Mouse (Mus musculus) regulatory T cell (primary cell): ENCODE data around the gene Slc17a5.

Source experiments
- in situ Hi-C: fragments of 300-600 bp; cut with MboI, MseI; formaldehyde crosslinking; loops from one replicate; pipeline ENCODE4 v1.15.1; 2025; ENCODE audit warnings: high pct_unique_total_duplicates

Gene Slc17a5

DNA sequence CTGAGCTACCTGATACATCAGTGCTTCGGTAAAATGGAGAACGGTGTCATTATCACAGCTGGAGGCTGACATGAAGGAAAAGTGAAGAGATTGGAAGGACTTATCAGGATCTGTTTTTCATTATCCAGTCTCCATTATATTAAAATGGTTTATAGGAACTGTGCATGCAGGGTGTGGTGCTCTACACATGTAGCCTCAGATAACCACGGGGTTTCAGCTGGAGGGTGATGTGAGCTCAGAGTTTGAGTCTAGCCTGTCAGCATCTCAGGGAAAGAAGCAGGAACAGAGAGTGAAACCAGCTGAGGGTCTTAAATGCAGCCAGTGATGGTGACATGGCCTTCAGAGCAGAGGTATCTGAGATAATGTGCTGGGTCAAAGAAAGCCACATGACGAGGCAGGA is 28.4 kb downstream of the Slc17a5 start:
- in situ Hi-C loops: no loop called here

DNA sequence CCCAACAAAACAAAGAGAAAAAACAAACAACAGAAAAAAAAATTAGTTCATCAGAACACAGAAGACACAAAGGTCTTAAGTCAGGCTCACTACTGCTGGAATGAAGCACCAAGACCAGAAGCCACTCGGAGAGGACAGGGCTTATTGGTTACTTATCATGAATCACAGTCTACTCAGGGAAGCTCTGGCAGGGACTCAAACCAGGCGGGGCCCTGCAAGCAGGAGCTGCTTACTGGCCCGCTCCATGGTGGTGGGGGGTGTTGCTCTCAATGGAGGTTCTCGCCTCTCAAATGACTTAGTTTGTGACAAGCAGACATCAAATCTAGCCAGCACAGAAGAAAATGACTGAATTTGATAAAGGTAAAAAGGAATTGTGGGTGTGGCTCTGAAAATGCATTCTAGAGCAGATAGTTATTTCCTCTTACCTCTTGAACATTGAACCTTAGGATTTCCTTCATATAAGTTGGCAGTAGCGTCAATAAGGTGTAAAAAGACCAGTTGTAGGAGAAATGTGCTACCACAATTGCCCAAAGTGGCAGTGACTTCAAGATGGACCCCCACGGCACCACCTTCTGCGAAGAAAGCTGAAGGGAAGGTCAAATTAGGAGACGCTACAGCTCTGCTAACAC is 29.1 kb downstream of the Slc17a5 start:
- in situ Hi-C loops: no loop called here

DNA sequence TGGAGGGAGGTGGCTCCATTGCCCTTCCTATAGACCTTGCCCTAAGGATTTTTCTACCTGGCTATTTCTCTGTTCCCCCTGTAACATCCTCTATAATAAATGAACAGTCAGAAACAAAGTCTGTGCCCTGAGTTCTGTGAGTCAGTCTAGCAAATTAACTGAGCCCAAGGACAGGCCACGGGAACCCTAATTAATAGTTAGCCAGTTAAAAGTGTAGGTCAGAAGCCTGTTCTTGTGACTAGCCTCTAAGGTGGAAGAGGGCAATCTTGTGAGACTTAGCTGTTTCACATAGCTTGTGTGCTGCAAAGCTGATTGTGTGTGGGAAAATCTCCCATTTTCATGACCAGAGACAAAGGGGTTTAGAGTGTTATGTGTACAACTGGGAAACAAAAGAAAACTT is 30.8 kb downstream of the Slc17a5 start:
- in situ Hi-C loops: no loop called here

DNA sequence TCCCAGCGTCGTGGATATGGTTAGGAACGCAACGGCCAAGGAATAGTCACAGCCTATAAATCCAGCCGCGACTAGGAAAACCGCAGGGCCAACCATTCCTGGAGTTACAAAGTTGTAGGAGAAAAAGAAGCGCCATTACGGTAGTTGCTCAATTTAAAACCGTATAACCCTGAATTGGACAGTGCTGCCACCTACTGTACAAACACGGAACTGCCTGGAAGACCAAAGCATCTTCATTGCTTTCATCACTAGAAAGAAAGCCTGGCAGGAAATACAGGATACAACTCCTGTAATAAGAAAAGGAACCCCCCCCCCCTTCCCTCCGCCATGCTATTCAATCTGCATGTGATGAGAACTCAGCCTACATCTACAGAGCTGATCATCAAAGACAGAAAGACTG is 34.9 kb downstream of the Slc17a5 start:
- in situ Hi-C loops: no loop called here

DNA sequence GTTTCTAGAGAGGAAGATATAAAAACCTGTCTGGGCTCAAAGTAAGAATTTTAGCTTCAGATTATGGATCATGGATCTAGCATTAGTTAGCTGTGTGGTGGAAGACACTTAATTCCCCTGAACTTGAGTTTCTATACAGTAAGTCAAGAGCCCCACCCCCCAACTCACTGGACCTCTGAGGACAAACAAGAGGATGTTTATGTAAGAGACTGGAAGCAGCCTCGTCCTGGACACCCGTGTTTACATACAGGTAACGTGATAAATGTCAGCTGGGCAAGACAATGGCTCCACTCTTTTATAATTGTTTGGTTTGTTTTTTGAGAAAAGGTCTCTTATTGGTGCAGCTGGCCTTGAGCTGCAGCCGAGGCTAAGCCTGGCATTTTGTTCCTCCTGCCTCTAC is 36.1 kb downstream of the Slc17a5 start:
- in situ Hi-C loops: no loop called here

- in situ Hi-C loops: loop anchor here (5.0 kb wide), 1 partner anchor 85 kb away; no protein-coding TSS in a partner anchor
Observed at GRCm38 (mm10) chr9:78547742-78548141, 40.1 kb downstream of the Slc17a5 start.

- in situ Hi-C loops: loop anchor here (5.0 kb wide), 1 partner anchor 85 kb away; no protein-coding TSS in a partner anchor
Observed at GRCm38 (mm10) chr9:78546944-78547343, 40.9 kb downstream of the Slc17a5 start.

DNA sequence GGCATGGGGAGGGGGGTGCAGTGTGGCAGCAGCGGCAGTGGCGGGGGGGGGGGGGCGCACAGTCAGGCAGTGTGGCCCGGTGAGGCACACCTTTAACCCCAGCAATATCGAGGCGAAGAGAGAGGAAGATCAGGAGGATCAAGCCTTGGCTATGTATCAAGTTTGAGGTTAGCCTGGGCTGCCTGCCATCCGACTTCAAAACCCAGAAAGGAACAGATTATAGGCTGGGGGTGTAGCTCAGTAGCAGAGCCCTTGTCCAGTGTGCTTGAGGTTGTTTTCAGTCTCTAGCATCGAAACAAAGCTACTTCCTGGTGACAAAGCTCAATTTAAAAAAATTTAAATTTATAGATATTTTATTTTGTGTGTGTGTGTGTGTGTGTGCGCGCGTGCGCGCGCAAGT is 46.1 kb downstream of the Slc17a5 start:
- in situ Hi-C loops: no loop called here

GRCm38 (mm10) chr9:78538421-78538820 is 49.4 kb downstream of the Slc17a5 start:
- in situ Hi-C loops: no loop called here

DNA sequence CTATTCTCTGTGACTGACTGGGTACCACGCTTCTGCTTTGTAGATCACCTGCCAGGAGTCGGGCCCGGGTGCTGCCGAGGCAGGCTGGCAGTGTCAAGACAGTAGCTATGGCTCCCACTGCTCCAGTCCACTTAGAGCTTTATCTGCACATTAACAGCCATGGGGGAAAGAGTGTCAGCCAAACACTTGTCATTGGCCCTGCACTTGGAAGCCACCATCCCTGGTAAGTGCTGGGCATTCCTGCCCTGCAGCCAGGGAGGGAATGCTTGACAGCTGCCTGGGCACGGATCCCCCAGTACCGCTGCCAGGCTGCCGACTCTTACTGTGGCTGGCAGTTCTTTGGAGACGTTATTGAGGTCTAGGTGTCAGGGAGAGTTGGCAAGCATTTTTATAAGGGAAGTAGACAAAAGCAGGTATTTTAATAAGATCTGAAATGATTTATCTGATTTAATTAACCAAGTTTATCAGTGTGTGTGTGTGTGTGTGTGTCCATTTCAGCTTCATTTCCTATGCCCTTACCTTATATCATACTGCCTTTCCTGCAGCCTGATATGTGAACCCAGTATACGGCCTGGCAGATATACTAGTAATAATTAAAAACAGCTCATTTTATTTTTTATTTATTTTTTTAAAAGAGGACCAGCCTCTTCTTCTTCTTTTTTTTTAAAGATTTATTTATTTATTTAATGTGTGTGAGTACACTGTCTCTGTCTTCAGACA is 50.5 kb downstream of the Slc17a5 start:
- in situ Hi-C loops: no loop called here

DNA sequence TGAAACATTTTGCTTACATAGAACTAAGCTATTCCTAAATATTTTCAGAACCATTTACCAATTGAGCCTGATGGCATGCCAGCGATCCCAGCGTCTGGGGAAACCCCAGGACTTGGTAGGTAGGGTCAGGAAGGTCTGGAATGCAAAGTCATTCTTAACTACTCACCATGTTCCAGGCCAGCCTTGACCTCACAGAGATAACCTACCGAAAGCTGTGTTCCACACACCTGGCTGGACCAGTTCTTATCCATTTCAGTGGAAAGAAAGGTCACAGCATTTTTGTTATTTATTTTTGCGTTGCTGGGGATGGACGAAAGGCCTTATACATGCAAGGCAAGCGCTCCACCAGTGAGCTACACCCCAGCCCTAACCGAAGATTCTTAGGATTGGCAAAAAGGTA is 53.2 kb downstream of the Slc17a5 start:
- in situ Hi-C loops: no loop called here

DNA sequence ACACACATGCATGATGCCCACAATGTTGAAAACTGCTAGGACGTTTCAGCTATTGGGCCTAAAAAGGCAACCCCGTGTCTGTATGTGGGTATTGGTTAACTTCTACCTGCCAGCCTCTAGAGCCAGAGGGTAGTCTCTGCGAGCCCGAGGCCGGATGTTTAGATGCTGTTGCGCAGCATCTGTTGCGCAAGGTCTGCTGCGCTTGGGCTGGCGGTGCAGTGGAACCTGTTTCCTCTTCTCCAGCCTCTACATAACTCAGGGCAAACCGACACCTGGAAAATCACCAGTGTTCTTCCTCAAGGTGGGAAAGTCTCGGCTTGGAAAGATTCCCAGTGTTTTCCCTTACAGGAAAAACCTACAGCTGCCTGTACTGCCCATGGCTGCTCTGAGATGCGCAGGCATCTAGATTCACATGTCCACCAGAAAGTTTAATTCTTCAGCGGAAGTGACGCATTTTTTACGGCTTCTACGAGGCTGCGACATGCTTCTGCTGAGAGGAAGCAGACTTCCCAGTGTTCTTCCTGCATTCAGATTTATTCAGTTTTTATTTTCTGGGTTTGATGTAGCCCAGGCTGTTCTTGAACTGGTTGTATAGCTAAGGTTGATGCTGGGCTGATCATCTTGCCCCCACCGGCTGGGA is 54.4 kb downstream of the Slc17a5 start:
- in situ Hi-C loops: no loop called here

GRCm38 (mm10) chr9:78532341-78532819 is 55.5 kb downstream of the Slc17a5 start:
- in situ Hi-C loops: no loop called here

DNA sequence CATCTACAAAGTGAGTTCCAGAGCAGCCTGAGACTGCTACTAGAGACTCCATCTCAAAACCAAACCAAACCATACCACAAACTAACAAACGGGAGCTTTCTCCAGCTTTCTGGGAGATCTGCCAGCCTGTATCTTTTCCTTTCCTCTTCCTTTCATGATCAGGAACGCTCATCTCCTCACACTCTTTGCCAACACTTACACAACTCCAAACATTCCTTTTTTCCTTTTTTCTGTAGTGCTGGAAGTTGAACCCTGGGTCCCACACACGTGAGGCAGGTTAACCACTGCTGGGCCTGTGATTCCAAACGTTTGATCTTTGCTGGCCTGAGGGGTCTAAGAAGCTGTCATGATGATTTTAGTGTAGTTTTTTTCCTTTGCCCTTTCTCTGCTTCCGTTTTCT is 56.0 kb downstream of the Slc17a5 start:
- in situ Hi-C loops: no loop called here

DNA sequence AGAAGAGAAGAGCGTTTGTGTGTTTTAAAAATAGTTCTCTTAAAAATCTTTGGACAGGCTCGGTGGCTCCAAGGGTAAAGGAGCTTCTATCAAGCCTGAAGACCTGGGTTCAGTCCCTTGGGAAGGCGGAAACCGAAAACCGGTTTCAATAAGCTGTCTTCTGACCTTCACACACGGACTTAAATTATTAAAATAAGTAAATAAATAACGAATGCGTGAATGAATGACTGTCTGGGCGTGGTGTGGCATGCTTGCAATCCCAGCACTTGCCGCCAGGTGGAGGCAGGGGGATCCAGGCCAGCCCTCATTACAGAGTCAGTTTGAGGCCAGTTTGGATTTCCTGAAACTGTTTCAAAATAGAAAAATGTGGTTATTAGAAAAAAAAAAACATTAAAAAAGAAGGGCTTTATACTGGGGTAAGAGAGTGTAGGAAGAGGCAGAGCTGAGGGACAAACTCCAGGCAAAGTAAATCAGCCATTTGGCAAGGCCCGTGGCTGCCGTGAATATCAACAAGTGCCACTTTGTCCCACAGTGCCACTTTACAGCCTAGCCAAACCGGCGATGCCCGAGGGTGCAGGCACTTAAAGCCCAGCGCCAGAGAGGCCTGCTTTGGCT is 60.0 kb downstream of the Slc17a5 start:
- in situ Hi-C loops: loop anchor here (10.0 kb wide), 1 partner anchor 83 kb away; the partner anchor contains the start of genes Cgas, Gm17324 and Mto1

DNA sequence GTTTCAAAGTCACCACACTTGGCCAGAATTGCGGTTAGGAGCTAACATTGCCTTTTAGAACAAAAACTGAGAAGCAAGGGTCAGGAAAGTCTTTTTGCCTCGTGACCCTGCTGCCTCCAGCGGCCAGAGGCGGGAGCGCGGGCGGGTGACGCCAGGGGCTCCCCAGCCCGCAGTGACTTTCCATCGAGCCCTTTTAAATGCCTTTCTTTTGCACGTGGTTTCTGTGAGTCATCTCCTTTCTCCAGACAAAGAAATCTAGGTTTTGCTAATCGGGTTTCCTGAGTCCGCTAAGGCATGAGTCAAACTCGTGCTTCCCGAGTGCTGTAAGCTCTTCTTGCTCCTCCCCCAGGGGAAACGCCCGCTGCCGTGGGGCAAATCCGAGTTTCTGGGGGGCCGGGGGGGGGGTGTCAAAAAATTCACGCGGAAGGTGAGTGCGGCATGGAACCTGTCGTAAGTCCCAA is 60.5 kb downstream of the Slc17a5 start:
- in situ Hi-C loops: loop anchor here (10.0 kb wide), 1 partner anchor 83 kb away; the partner anchor contains the start of genes Cgas, Gm17324 and Mto1

GRCm38 (mm10) chr9:78526206-78526605 is 61.6 kb downstream of the Slc17a5 start:
- in situ Hi-C loops: loop anchor here (10.0 kb wide), 1 partner anchor 81 kb away; the partner anchor contains the start of genes Cgas, Gm17324 and Mto1

DNA sequence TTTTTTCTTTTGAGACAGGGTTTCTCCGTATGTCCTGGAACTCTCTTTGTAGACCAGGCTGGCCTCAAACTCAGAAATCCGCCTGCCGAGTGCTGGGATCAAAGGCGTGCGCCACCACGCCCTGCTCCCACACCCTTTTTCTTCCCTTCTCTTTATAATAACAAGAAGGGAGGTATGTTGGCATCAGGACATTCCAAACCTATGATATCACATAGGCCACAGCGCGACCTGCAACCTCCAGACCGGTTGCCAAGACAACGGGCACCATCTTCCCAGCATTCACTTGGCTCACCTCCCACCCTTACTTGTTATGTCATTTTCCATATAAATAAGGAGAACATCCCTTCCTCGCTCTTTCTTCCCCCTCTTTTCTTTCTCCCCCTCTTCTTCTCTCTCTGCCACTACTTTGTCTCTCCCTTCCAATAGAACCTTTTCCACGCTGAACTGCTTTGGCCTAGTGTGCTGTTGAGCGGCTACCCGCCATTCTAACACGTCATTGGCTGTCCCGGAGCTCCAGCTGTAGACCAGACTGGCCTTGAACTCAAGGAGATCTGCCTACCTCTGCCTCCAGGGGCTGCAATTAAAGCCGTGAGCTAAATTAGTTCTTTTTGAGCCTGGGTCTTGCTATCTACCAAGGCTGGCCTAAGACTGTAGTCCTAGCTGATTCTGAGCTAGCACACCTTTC is 62.2 kb downstream of the Slc17a5 start:
- in situ Hi-C loops: loop anchor here (10.0 kb wide), 1 partner anchor 81 kb away; the partner anchor contains the start of genes Cgas, Gm17324 and Mto1

GRCm38 (mm10) chr9:78521689-78522088 is 66.2 kb downstream of the Slc17a5 start:
- in situ Hi-C loops: loop anchor here (5.0 to 10.0 kb wide), 2 partner anchors 39 to 77 kb away; partner anchors contain the start of genes Cgas, Gm17324 and Mto1

GRCm38 (mm10) chr9:78520780-78521601 is 66.8 kb downstream of the Slc17a5 start:
- in situ Hi-C loops: loop anchor here (5.0 to 10.0 kb wide), 2 partner anchors 39 to 76 kb away; partner anchors contain the start of genes Cgas, Gm17324 and Mto1
